Mouse (Mus musculus): ENCODE measurements at regions not wholly inside any gene's neighbourhood (a gene's known extent, or its start where the extent isn't known, plus 50 kb on each side); places are given as distances from the start of the nearest gene placed in this dataset.

- DNase-seq (ENCODE audit: low spot score in 2 of 2), result peak in 1 of 2 experiments; percentile 7
These were observed 336.4 kb upstream of the Epha6 start for GRCm38 (mm10) chr16:60941767-60942166.
